Mouse (Mus musculus) stomach, postnatal 0 days (tissue): ENCODE results near the gene Snd1. TPM values are rescaled to one million over a fixed set of nuclear protein-coding genes. Genes with fewer than 3 reads are reported as not detected.

Experiments
- ATAC-seq: fragments of 200-750 bp; cut with Nextera tagmentation; 2 replicates; pipeline ENCODE4 v1.8.0; 2017; ENCODE audit not compliant: low FRiP score, low TSS enrichment
- DNase-seq: peaks from one replicate; pipeline ENCODE4 v3.0.0-alpha.2; 2016; ENCODE audit warnings: low spot score
- H3K27ac ChIP-seq: fragments of 300-500 bp; sonication (generic); replicated peaks from 2 replicates; pipeline ENCODE4 v1.5.1; 2014; ENCODE audit warnings: mild to moderate bottlenecking, control low read depth
- H3K27me3 ChIP-seq: fragments of 300-500 bp; sonication (generic); 2 replicates; pipeline ENCODE4 v1.6.1; 2014; ENCODE audit warnings: low read length; ENCODE audit not compliant: control insufficient read depth, insufficient read depth
- H3K36me3 ChIP-seq: fragments of 300-500 bp; sonication (generic); 2 replicates; pipeline ENCODE4 v1.6.1; 2014; ENCODE audit warnings: low read length, mixed read lengths; ENCODE audit not compliant: control insufficient read depth, insufficient read depth
- H3K4me1 ChIP-seq: fragments of 300-500 bp; sonication (generic); replicated peaks from 2 replicates; pipeline ENCODE4 v1.6.1; 2014; ENCODE audit warnings: antibody characterized with exemption; ENCODE audit not compliant: control insufficient read depth, insufficient read depth
- H3K4me2 ChIP-seq: fragments of 300-500 bp; sonication (generic); replicated peaks from 2 replicates; pipeline ENCODE4 v1.6.1; 2014; ENCODE audit warnings: low read depth, mild to moderate bottlenecking, control low read depth, moderate library complexity
- H3K4me3 ChIP-seq: fragments of 300-500 bp; sonication (generic); 2 replicates; pipeline ENCODE4 v1.5.1; 2014; ENCODE audit warnings: low read depth, low read length, control low read depth
- H3K9ac ChIP-seq: fragments of 300-500 bp; sonication (generic); 2 replicates; pipeline ENCODE4 v1.6.1; 2014; ENCODE audit warnings: mild to moderate bottlenecking, low read length, control low read depth, mixed read lengths
- H3K9me3 ChIP-seq: fragments of 300-500 bp; sonication (generic); 2 replicates; pipeline ENCODE4 v1.6.1; 2016; ENCODE audit warnings: low read length; ENCODE audit not compliant: control insufficient read depth
- CTCF ChIP-seq: IDR thresholded peaks from 2 replicates; pipeline ENCODE4 v1.5.1; 2016; ENCODE audit warnings: antibody characterized with exemption, low read depth, mild to moderate bottlenecking, moderate library complexity
- EP300 ChIP-seq: optimal IDR thresholded peaks from 2 replicates; pipeline ENCODE3; 2016; ENCODE audit warnings: antibody characterized with exemption
- WGBS: fragments of 180-500 bp; shearing (Covaris S2); extraction: QIAGEN DNeasy Blood & Tissue Kit; methylation state at CpG from one replicate; pipeline ENCODE4 v1.1.7; 2014; 5-methylcytosine and 5-hydroxymethylcytosine counted together
- polyA plus RNA-seq: library from polyadenylated mRNA; unstranded; fragments of >200 nt; fragmentation: Nextera tagmentation; extraction: Ambion mirVana; gene quantifications from 2 replicates; pipeline ENCODE4 v1.2.1, GENCODE M21; 2015

Snd1 gene
- polyA plus RNA-seq, 1 experiment from 2014 or later, result 81.3 TPM

- Histone ChIP-seq H3K4me2 (no peak overlapping the region), H3K27ac (no peak overlapping the region), H3K9me3 (no peaks in the 10 kb centered on the region), H3K9ac (no peak overlapping the region), H3K27me3 (no peaks in the 10 kb centered on the region), H3K4me3 (no peak overlapping the region), H3K4me1 (no peaks in the 10 kb centered on the region), H3K36me3 (no peaks in the 10 kb centered on the region; the same call in 1 of the 2 replicates)
- 75% methylated on average over 7 of the region's 7 CpGs for WGBS
- DNase-seq (no peak), ATAC-seq (no peak)
- TF ChIP-seq CTCF (no peak), EP300 (no peak)
These were observed 12.0 kb downstream of the Snd1 start for GRCm38 (mm10) chr6:28486905-28487304.

- Histone ChIP-seq H3K27ac (no peak overlapping the region), H3K9ac (no peak overlapping the region), H3K4me3 (no peak overlapping the region), H3K27me3 (no peaks in the 10 kb centered on the region), H3K9me3 (no peaks in the 10 kb centered on the region), H3K4me1 (no peaks in the 10 kb centered on the region), H3K4me2 (no peak overlapping the region), H3K36me3 (no peaks in the 10 kb centered on the region; the same call in none of the 2 replicates)
- DNase-seq (no peak), ATAC-seq (no peak)
- WGBS, result 92% methylated on average over 1 of the region's 1 CpGs
- TF ChIP-seq EP300, result no peak
- TF ChIP-seq CTCF, result no peak
These were observed 13.4 kb downstream of the Snd1 start for GRCm38 (mm10) chr6:28488204-28488851.

GRCm38 (mm10) chr6:28490612-28491011 lies 15.7 kb downstream of the Snd1 start:
- H3K27me3 ChIP-seq, result no peaks in the 10 kb centered on the region
- no peaks in the 10 kb centered on the region for H3K4me1 ChIP-seq
- TF ChIP-seq CTCF, result no peak
- TF ChIP-seq EP300, result no peak
- no peak overlapping the region for H3K4me2 ChIP-seq
- no peak overlapping the region for H3K27ac ChIP-seq
- no peak overlapping the region for H3K9ac ChIP-seq
- ATAC-seq, result no peak
- 82% methylated on average over 5 of the region's 5 CpGs for WGBS
- H3K9me3 ChIP-seq, result no peaks in the 10 kb centered on the region
- H3K36me3 ChIP-seq, result no peaks in the 10 kb centered on the region; the same call in none of the 2 replicates
- no peak overlapping the region for H3K4me3 ChIP-seq
- no peak for DNase-seq

- Histone ChIP-seq H3K9ac (no peak overlapping the region), H3K4me2 (no peak overlapping the region), H3K4me1 (no peaks in the 10 kb centered on the region), H3K27me3 (no peaks in the 10 kb centered on the region), H3K36me3 (no peaks in the 10 kb centered on the region; the same call in none of the 2 replicates), H3K27ac (no peak overlapping the region), H3K9me3 (no peaks in the 10 kb centered on the region), H3K4me3 (no peak overlapping the region)
- DNase-seq (no peak), ATAC-seq (no peak)
- no peak for TF ChIP-seq EP300
- TF ChIP-seq CTCF, result no peak
These were observed 16.3 kb downstream of the Snd1 start for GRCm38 (mm10) chr6:28491198-28491597.

- no peaks in the 10 kb centered on the region for H3K9me3 ChIP-seq
- TF ChIP-seq CTCF (no peak), EP300 (no peak)
- H3K27me3 ChIP-seq, result no peaks in the 10 kb centered on the region
- H3K36me3 ChIP-seq, result no peaks in the 10 kb centered on the region; the same call in 1 of the 2 replicates
- H3K4me1 ChIP-seq, result no peaks in the 10 kb centered on the region
- no peak overlapping the region for H3K9ac ChIP-seq
- no peak for ATAC-seq
- H3K27ac ChIP-seq, result no peak overlapping the region
- WGBS, result 52% methylated on average over 5 of the region's 5 CpGs
- no peak overlapping the region for H3K4me2 ChIP-seq
- DNase-seq, result no peak
- no peak overlapping the region for H3K4me3 ChIP-seq
These were observed 22.9 kb downstream of the Snd1 start for GRCm38 (mm10) chr6:28497837-28498236.

- Histone ChIP-seq H3K27ac (no peak overlapping the region), H3K4me2 (no peak overlapping the region), H3K4me3 (no peak overlapping the region), H3K27me3 (no peaks in the 10 kb centered on the region), H3K9me3 (no peaks in the 10 kb centered on the region), H3K9ac (no peak overlapping the region), H3K36me3 (no peaks in the 10 kb centered on the region; the same call in 1 of the 2 replicates), H3K4me1 (no peaks in the 10 kb centered on the region)
- no peak for TF ChIP-seq EP300
- TF ChIP-seq CTCF, result no peak
- 84% methylated on average over 7 of the region's 7 CpGs for WGBS
- DNase-seq (no peak), ATAC-seq (no peak)
These were observed 27.6 kb downstream of the Snd1 start for GRCm38 (mm10) chr6:28502576-28502975.
